Mouse (Mus musculus): ENCODE results near the gene Ptov1.

Ptov1 gene

DNA sequence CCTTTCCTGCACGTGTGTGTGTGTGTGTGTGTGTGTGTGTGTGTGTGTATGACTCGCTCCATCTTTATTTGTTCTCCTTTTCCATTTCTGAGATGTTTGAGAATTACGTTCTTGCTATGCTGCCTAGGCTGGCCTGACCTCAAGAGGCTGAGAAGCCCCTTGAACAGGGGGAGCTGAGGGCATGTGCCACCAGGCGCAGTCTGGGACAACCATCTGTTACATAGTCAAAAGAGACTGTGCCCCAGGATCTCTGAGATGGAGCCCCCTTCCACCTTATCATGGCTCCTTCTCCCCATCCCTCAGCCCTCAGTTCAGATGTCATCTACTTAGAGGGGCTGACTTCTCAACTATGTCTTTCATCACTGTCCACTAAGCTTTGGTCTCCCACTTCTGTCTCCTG, 55.2 kb downstream of the Ptov1 start:
- no peak for DNase-seq (ENCODE audit: inconsistent ontology term)

DNA sequence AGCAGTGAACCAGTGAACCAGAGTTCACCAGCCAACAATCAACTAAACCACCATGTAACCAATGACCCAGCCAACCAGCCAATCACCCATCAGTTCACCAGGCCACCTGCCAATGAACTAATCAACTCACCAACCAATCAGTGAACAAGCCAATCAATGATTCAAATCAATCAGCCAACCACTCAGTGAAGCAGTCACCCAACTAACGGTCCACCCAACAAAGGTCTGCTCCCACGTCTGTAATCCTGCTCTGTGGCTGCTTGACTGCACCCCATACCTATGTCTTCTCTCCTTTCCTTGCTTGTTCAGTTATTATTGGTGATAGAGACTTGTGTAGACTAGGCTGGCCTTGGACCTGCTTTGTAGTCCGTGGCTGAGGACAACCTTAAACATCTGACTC, 55.6 kb downstream of the Ptov1 start:
- no peak for DNase-seq (ENCODE audit: inconsistent ontology term)

All from Muller cell, postnatal 12 days (primary cell).